Mouse (Mus musculus): ENCODE data around the gene Cfap97. TPM values are rescaled to one million over a fixed set of nuclear protein-coding genes. Genes with fewer than 3 reads are reported as not detected.
"Not testable (repeated sequence)": the region's sequence is repeated elsewhere in the genome, so short reads cannot be mapped to it uniquely, and the experiment has no call there.

Cfap97 gene
- 25.5 and 32.9 TPM in 2 replicates for polyA plus RNA-seq (2014; fragmentation: Nextera tagmentation; extraction: Ambion mirVana)

GRCm38 (mm10) chr8:46151202-46152062, at the start of gene Cfap97:
Cfap97 (plus strand) TSS chr8:46151771.
- H3K27me3 ChIP-seq (ENCODE audit: control insufficient read depth, insufficient read depth, low read length): no peaks in the 10 kb centered on the region
- under 1% methylated on average over 63 of the region's 75 CpGs for WGBS
- peak within 1 kb of the TSS; percentile 93 for H3K4me2 ChIP-seq (ENCODE audit: low read depth, low read length)
- peak within 1 kb of the TSS; percentile 85 for H3K9ac ChIP-seq (replicated peaks; ENCODE audit: low read length)
- ATAC-seq (replicated peaks; ENCODE audit: insufficient number of reproducible peaks, low FRiP score, low TSS enrichment, low read depth) (peak; percentile 78), DNase-seq (ENCODE audit: low spot score) (peak; percentile 44)
- H3K9me3 ChIP-seq (replicated peaks; ENCODE audit: control insufficient read depth, low read length): no peaks in the 10 kb centered on the region
- H3K27ac ChIP-seq (replicated peaks; ENCODE audit: low read depth, low read length): no peak within 1 kb of the TSS; the same call in 1 of the 2 replicates
- no peaks in the 10 kb centered on the region for H3K36me3 ChIP-seq (replicated peaks; ENCODE audit: control insufficient read depth, insufficient read depth, low read depth, low read length)
- peak within 1 kb of the TSS; percentile 79 for H3K4me3 ChIP-seq (ENCODE audit: low read depth, low read length)
- no peaks in the 10 kb centered on the region for H3K4me1 ChIP-seq (ENCODE audit: control insufficient read depth, insufficient read depth, low read length)

DNA sequence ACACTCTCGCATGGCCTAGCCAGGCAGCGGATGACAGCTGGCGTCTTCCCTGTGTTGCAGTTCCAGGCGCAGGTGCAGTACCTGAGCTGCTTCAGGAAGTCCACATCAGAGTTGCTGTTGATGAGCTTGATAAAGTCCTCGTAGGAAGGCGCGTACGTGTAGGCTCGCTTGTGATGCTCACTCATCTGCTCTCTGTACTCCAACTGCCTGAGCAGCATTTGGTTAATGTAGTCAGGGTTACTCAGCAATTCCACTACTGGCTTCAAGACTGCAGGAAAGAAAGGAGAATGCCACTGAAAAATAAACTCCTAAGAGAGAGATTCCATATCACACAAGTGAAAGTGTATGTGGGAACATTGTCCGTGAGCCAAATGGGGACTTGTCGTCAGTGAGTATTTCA, 48.1 kb upstream of the Cfap97 start:
- Histone ChIP-seq H3K27me3 (ENCODE audit: control insufficient read depth, insufficient read depth, low read length) (no peaks in the 10 kb centered on the region), H3K9ac (replicated peaks; ENCODE audit: low read length) (no peak overlapping the region), H3K36me3 (replicated peaks; ENCODE audit: control insufficient read depth, insufficient read depth, low read depth, low read length) (no peaks in the 10 kb centered on the region), H3K4me3 (ENCODE audit: low read depth, low read length) (no peak overlapping the region), H3K27ac (replicated peaks; ENCODE audit: low read depth, low read length) (no peak overlapping the region), H3K9me3 (replicated peaks; ENCODE audit: control insufficient read depth, low read length) (no peaks in the 10 kb centered on the region), H3K4me1 (ENCODE audit: control insufficient read depth, insufficient read depth, low read length) (no peaks in the 10 kb centered on the region), H3K4me2 (ENCODE audit: low read depth, low read length) (no peak overlapping the region)
- no peak for DNase-seq (ENCODE audit: low spot score)
- no peak for ATAC-seq (replicated peaks; ENCODE audit: insufficient number of reproducible peaks, low FRiP score, low TSS enrichment, low read depth)
- 98% methylated on average over 11 of the region's 11 CpGs for WGBS

GRCm38 (mm10) chr8:46107690-46108089, 43.9 kb upstream of the Cfap97 start:
- no peak for ATAC-seq (replicated peaks; ENCODE audit: insufficient number of reproducible peaks, low FRiP score, low TSS enrichment, low read depth)

GRCm38 (mm10) chr8:46113421-46114170, 38.0 kb upstream of the Cfap97 start:
- H3K9ac ChIP-seq (replicated peaks; ENCODE audit: low read length); H3K9me3 ChIP-seq (replicated peaks; ENCODE audit: control insufficient read depth, low read length); H3K4me2 ChIP-seq (ENCODE audit: low read depth, low read length); H3K4me3 ChIP-seq (ENCODE audit: low read depth, low read length); H3K36me3 ChIP-seq (replicated peaks; ENCODE audit: control insufficient read depth, insufficient read depth, low read depth, low read length); DNase-seq (ENCODE audit: low spot score); ATAC-seq (replicated peaks; ENCODE audit: insufficient number of reproducible peaks, low FRiP score, low TSS enrichment, low read depth); H3K27ac ChIP-seq (replicated peaks; ENCODE audit: low read depth, low read length); H3K27me3 ChIP-seq (ENCODE audit: control insufficient read depth, insufficient read depth, low read length); H3K4me1 ChIP-seq (ENCODE audit: control insufficient read depth, insufficient read depth, low read length): not testable (repeated sequence)

More at GRCm38 (mm10) chr8:46107690-46108089, 43.9 kb upstream of the Cfap97 start:
- H3K4me2 ChIP-seq (ENCODE audit: low read depth, low read length): no peak overlapping the region
- no peaks in the 10 kb centered on the region for H3K9me3 ChIP-seq (replicated peaks; ENCODE audit: control insufficient read depth, low read length)
- no peak overlapping the region for H3K27ac ChIP-seq (replicated peaks; ENCODE audit: low read depth, low read length)
- H3K4me1 ChIP-seq (ENCODE audit: control insufficient read depth, insufficient read depth, low read length): no peaks in the 10 kb centered on the region
- no peaks in the 10 kb centered on the region for H3K27me3 ChIP-seq (ENCODE audit: control insufficient read depth, insufficient read depth, low read length)
- H3K36me3 ChIP-seq (replicated peaks; ENCODE audit: control insufficient read depth, insufficient read depth, low read depth, low read length): no peaks in the 10 kb centered on the region
- DNase-seq (ENCODE audit: low spot score): no peak
- no peak overlapping the region for H3K4me3 ChIP-seq (ENCODE audit: low read depth, low read length)
- no peak overlapping the region for H3K9ac ChIP-seq (replicated peaks; ENCODE audit: low read length)

DNA sequence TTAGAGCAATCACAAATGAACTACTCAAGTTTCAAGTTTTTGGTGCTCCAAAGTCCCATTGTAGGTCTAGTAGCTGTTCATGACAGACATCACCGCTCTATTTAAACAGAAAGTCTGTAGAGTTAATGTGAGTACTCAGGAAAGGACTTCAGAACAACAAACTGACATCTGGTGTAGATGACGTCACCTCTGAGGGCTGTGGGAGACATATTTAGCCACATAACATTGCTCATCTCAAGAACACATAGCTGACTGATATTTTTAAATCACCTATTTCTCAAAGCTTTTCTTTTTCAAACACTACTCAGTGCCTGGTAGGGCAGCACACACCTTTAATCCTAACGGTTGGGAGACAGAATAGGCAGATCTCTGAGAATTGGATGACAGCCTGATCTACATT, 34.4 kb upstream of the Cfap97 start:
- Histone ChIP-seq H3K9ac (replicated peaks; ENCODE audit: low read length) (no peak overlapping the region), H3K4me1 (ENCODE audit: control insufficient read depth, insufficient read depth, low read length) (no peaks in the 10 kb centered on the region), H3K27ac (replicated peaks; ENCODE audit: low read depth, low read length) (no peak overlapping the region), H3K4me2 (ENCODE audit: low read depth, low read length) (no peak overlapping the region), H3K9me3 (replicated peaks; ENCODE audit: control insufficient read depth, low read length) (no peaks in the 10 kb centered on the region), H3K4me3 (ENCODE audit: low read depth, low read length) (no peak overlapping the region), H3K27me3 (ENCODE audit: control insufficient read depth, insufficient read depth, low read length) (no peaks in the 10 kb centered on the region), H3K36me3 (replicated peaks; ENCODE audit: control insufficient read depth, insufficient read depth, low read depth, low read length) (no peaks in the 10 kb centered on the region)
- 88% methylated on average over 3 of the region's 3 CpGs for WGBS
- ATAC-seq (replicated peaks; ENCODE audit: insufficient number of reproducible peaks, low FRiP score, low TSS enrichment, low read depth) (no peak), DNase-seq (ENCODE audit: low spot score) (no peak)

DNA sequence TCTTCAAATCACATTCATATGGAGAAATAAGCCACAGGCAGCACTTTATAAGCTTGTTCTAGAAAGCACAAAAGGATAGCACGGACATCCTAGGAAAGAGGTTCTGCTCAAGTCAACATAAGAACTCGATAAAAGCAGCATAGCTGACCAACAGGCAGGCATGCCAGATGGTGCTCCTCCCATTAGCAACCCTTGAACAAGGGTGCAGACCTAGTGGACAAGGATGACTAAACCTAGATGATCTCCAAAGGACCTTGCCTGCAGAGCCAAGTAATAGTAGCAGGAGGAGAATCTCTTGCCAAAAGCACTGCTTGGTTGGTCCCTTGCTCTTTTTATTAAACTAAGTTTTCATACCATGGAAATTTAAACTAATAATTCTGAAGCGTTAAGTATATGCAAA, 32.4 kb upstream of the Cfap97 start:
- no peaks in the 10 kb centered on the region for H3K27me3 ChIP-seq (ENCODE audit: control insufficient read depth, insufficient read depth, low read length)
- no peak overlapping the region for H3K9ac ChIP-seq (replicated peaks; ENCODE audit: low read length)
- no peaks in the 10 kb centered on the region for H3K4me1 ChIP-seq (ENCODE audit: control insufficient read depth, insufficient read depth, low read length)
- DNase-seq (ENCODE audit: low spot score) (no peak), ATAC-seq (replicated peaks; ENCODE audit: insufficient number of reproducible peaks, low FRiP score, low TSS enrichment, low read depth) (no peak)
- no peak overlapping the region for H3K27ac ChIP-seq (replicated peaks; ENCODE audit: low read depth, low read length)
- H3K4me3 ChIP-seq (ENCODE audit: low read depth, low read length): no peak overlapping the region
- H3K9me3 ChIP-seq (replicated peaks; ENCODE audit: control insufficient read depth, low read length): no peaks in the 10 kb centered on the region
- 92% methylated on average over 3 of the region's 3 CpGs for WGBS
- no peaks in the 10 kb centered on the region for H3K36me3 ChIP-seq (replicated peaks; ENCODE audit: control insufficient read depth, insufficient read depth, low read depth, low read length)
- H3K4me2 ChIP-seq (ENCODE audit: low read depth, low read length): no peak overlapping the region

DNA sequence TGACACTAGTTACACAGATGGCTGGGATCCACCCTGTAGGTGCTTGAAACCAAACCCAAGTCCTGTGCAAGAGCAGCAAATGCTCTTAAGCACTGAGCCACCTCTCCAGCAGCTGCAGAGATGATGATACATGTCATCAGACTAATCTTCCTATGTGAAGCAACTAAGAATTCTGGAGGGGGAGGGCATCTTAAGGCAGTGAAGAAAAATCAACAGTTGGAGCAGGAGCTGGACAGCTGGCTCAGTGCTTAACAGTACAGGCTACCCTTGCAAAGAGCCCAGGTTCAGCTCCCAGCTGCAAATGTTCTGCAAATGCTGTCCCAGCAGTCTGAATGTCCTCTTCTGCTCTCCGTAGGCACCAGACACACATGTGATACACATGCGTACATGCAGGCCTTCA, 29.1 kb upstream of the Cfap97 start:
- DNase-seq (ENCODE audit: low spot score) (no peak), ATAC-seq (replicated peaks; ENCODE audit: insufficient number of reproducible peaks, low FRiP score, low TSS enrichment, low read depth) (no peak)
- Histone ChIP-seq H3K27ac (replicated peaks; ENCODE audit: low read depth, low read length) (no peak overlapping the region), H3K36me3 (replicated peaks; ENCODE audit: control insufficient read depth, insufficient read depth, low read depth, low read length) (no peaks in the 10 kb centered on the region), H3K4me2 (ENCODE audit: low read depth, low read length) (no peak overlapping the region), H3K9ac (replicated peaks; ENCODE audit: low read length) (no peak overlapping the region), H3K27me3 (ENCODE audit: control insufficient read depth, insufficient read depth, low read length) (no peaks in the 10 kb centered on the region), H3K4me3 (ENCODE audit: low read depth, low read length) (no peak overlapping the region), H3K9me3 (replicated peaks; ENCODE audit: control insufficient read depth, low read length) (no peaks in the 10 kb centered on the region), H3K4me1 (ENCODE audit: control insufficient read depth, insufficient read depth, low read length) (no peaks in the 10 kb centered on the region)
- WGBS: 92% methylated on average over 2 of the region's 2 CpGs

DNA sequence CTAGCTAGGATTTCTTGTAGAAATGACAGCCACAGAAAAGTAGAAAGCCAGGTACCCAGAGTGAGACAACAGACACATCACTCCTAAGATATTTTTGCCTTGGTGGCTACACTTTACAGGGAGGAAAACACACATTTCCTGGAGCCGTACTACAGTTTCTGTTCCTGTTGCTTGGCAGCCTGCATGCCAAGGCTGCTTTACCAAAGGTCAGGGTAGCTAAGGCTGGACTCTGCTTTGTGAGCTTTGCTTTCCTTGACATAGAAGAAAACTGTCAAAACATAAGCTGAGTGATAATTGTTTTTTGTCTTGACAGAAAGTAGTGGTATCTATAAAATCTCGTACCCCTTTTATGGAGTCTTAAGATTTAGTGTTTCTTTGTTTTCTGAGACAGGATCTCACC, 21.1 kb upstream of the Cfap97 start:
- no peaks in the 10 kb centered on the region for H3K36me3 ChIP-seq (replicated peaks; ENCODE audit: control insufficient read depth, insufficient read depth, low read depth, low read length)
- H3K9me3 ChIP-seq (replicated peaks; ENCODE audit: control insufficient read depth, low read length): no peaks in the 10 kb centered on the region
- H3K4me2 ChIP-seq (ENCODE audit: low read depth, low read length): no peak overlapping the region
- no peak overlapping the region for H3K27ac ChIP-seq (replicated peaks; ENCODE audit: low read depth, low read length)
- WGBS: 89% methylated on average over 2 of the region's 2 CpGs
- no peak overlapping the region for H3K4me3 ChIP-seq (ENCODE audit: low read depth, low read length)
- no peaks in the 10 kb centered on the region for H3K27me3 ChIP-seq (ENCODE audit: control insufficient read depth, insufficient read depth, low read length)
- H3K4me1 ChIP-seq (ENCODE audit: control insufficient read depth, insufficient read depth, low read length): no peaks in the 10 kb centered on the region
- DNase-seq (ENCODE audit: low spot score) (no peak), ATAC-seq (replicated peaks; ENCODE audit: insufficient number of reproducible peaks, low FRiP score, low TSS enrichment, low read depth) (no peak)
- no peak overlapping the region for H3K9ac ChIP-seq (replicated peaks; ENCODE audit: low read length)

All from embryonic facial prominence, embryonic 11.5 days (tissue).